Mouse (Mus musculus): Measurements from ENCODE around the gene Catip.

GRCm38 (mm10) chr1:74339917-74340316 is 22.0 kb upstream of the Catip start:
- no peak for TF ChIP-seq CTCF (IDR thresholded peaks at IDR 0.05; ENCODE audit: low read depth, low read length)
- no peak for TF ChIP-seq TAL1 (conservative IDR thresholded peaks at IDR 0.05; ENCODE audit: low read depth, low read length)

Measured in G1E (cell line).